Mouse (Mus musculus): ENCODE results near the gene Bad. TPM values are rescaled to one million over a fixed set of nuclear protein-coding genes. Genes with fewer than 3 reads are reported as not detected.

Gene Bad
- polyA plus RNA-seq, 1 experiment: 60.4 TPM

GRCm38 (mm10) chr19:6932018-6932417, 9.6 kb upstream of the Bad start:
- H3K27ac ChIP-seq (ENCODE audit: insufficient read depth, low read length): no peak overlapping the region
- TF ChIP-seq POLR2A (IDR thresholded peaks at IDR 0.05; ENCODE audit: extremely low read depth, insufficient read depth, low read length) (no peak), CTCF (IDR thresholded peaks at IDR 0.05; ENCODE audit: extremely low read depth, insufficient read depth, low read length) (no peak)
- H3K4me3 ChIP-seq (ENCODE audit: insufficient read depth, low read length): peak overlapping the region; percentile 38
- H3K4me1 ChIP-seq (ENCODE audit: control insufficient read depth, insufficient read depth, low read length): no peaks in the 10 kb centered on the region

GRCm38 (mm10) chr19:6933102-6933435, 8.6 kb upstream of the Bad start:
- Histone ChIP-seq H3K4me1 (ENCODE audit: control insufficient read depth, insufficient read depth, low read length) (no peaks in the 10 kb centered on the region), H3K27ac (ENCODE audit: insufficient read depth, low read length) (peak overlapping the region; percentile 36), H3K4me3 (ENCODE audit: insufficient read depth, low read length) (peak overlapping the region; percentile 38)
- TF ChIP-seq CTCF (IDR thresholded peaks at IDR 0.05; ENCODE audit: extremely low read depth, insufficient read depth, low read length): no peak
- TF ChIP-seq POLR2A (IDR thresholded peaks at IDR 0.05; ENCODE audit: extremely low read depth, insufficient read depth, low read length): no peak

GRCm38 (mm10) chr19:6933436-6934194, 8.0 kb upstream of the Bad start:
- no peak for TF ChIP-seq CTCF (IDR thresholded peaks at IDR 0.05; ENCODE audit: extremely low read depth, insufficient read depth, low read length)
- peak; percentile 49 for TF ChIP-seq POLR2A (IDR thresholded peaks at IDR 0.05; ENCODE audit: extremely low read depth, insufficient read depth, low read length)
- no peaks in the 10 kb centered on the region for H3K4me1 ChIP-seq (ENCODE audit: control insufficient read depth, insufficient read depth, low read length)
- peak overlapping the region; percentile 38 for H3K4me3 ChIP-seq (ENCODE audit: insufficient read depth, low read length)
- H3K27ac ChIP-seq (ENCODE audit: insufficient read depth, low read length): peak overlapping the region; percentile 33

- H3K4me3 ChIP-seq (ENCODE audit: insufficient read depth, low read length): peak within 1 kb of the TSS; percentile 38
- H3K27ac ChIP-seq (ENCODE audit: insufficient read depth, low read length): peak within 1 kb of the TSS; percentile 33
- TF ChIP-seq POLR2A (IDR thresholded peaks at IDR 0.05; ENCODE audit: extremely low read depth, insufficient read depth, low read length) (no peak), CTCF (IDR thresholded peaks at IDR 0.05; ENCODE audit: extremely low read depth, insufficient read depth, low read length) (no peak)
- no peaks in the 10 kb centered on the region for H3K4me1 ChIP-seq (ENCODE audit: control insufficient read depth, insufficient read depth, low read length)
Observed at GRCm38 (mm10) chr19:6934195-6934977, 7.3 kb upstream of the Bad start, which contains the start of gene Kcnk4. TSS of gene Kcnk4 (minus strand) at chr19:6934515.

GRCm38 (mm10) chr19:6936299-6936698, 5.4 kb upstream of the Bad start:
- Histone ChIP-seq H3K4me3 (ENCODE audit: insufficient read depth, low read length) (no peak overlapping the region), H3K27ac (ENCODE audit: insufficient read depth, low read length) (no peak overlapping the region), H3K4me1 (ENCODE audit: control insufficient read depth, insufficient read depth, low read length) (no peaks in the 10 kb centered on the region)
- TF ChIP-seq POLR2A (IDR thresholded peaks at IDR 0.05; ENCODE audit: extremely low read depth, insufficient read depth, low read length) (no peak), CTCF (IDR thresholded peaks at IDR 0.05; ENCODE audit: extremely low read depth, insufficient read depth, low read length) (peak; percentile 4; the same call in 1 of the 2 replicates)

GRCm38 (mm10) chr19:6937541-6938465, 3.9 kb upstream of the Bad start:
- no peak overlapping the region for H3K27ac ChIP-seq (ENCODE audit: insufficient read depth, low read length)
- TF ChIP-seq POLR2A (IDR thresholded peaks at IDR 0.05; ENCODE audit: extremely low read depth, insufficient read depth, low read length) (no peak), CTCF (IDR thresholded peaks at IDR 0.05; ENCODE audit: extremely low read depth, insufficient read depth, low read length) (no peak)
- H3K4me1 ChIP-seq (ENCODE audit: control insufficient read depth, insufficient read depth, low read length): no peaks in the 10 kb centered on the region
- no peak overlapping the region for H3K4me3 ChIP-seq (ENCODE audit: insufficient read depth, low read length)

GRCm38 (mm10) chr19:6939106-6940002, 2.3 kb upstream of the Bad start:
- no peak overlapping the region for H3K27ac ChIP-seq (ENCODE audit: insufficient read depth, low read length)
- peak overlapping the region; percentile 96 for H3K4me3 ChIP-seq (ENCODE audit: insufficient read depth, low read length)
- TF ChIP-seq CTCF (IDR thresholded peaks at IDR 0.05; ENCODE audit: extremely low read depth, insufficient read depth, low read length) (no peak), POLR2A (IDR thresholded peaks at IDR 0.05; ENCODE audit: extremely low read depth, insufficient read depth, low read length) (no peak)
- no peaks in the 10 kb centered on the region for H3K4me1 ChIP-seq (ENCODE audit: control insufficient read depth, insufficient read depth, low read length)
